In genomic region chr7:28694423-28694822, GRCm38 (mm10) we compare ENCODE assay signal across 10 mouse cellular contexts. TPM values are rescaled to one million over a fixed set of nuclear protein-coding genes. Genes with fewer than 3 reads are reported as not detected.
DNase-seq lines count a peak whose midpoint lies in the region; ATAC-seq lines count a peak whose summit lies in the region.
"Had no signal": no experiment of that assay in that cellular context is flagged by ENCODE, and none has a peak within 500 bp of the region (broad histone marks: within the 10 kb centered on the region; RNA-seq: fewer than 3 reads in every experiment).

No protein-coding gene starts in this region.

- no peaks in the 10 kb centered on the region for H3K9me3 ChIP-seq in heart, embryonic 11.5 days (replicated peaks; ENCODE audit: control insufficient read depth, low read length)
- no peaks in the 10 kb centered on the region for H3K9me3 ChIP-seq in liver, embryonic 11.5 days (ENCODE audit: control insufficient read depth, low read length)

- DNase-seq in heart, postnatal 4 days = no peak
- peak; percentile 35 for DNase-seq in urinary bladder, postnatal 25 days (ENCODE audit: low spot score)
- DNase-seq in urinary bladder, postnatal 10 days (ENCODE audit: low spot score) = no peak
- no peak for DNase-seq in liver, embryonic 11.5 days (ENCODE audit: low spot score)
- DNase-seq in gastrocnemius, postnatal 36 days = no peak
- no peak for DNase-seq in B cell, adult 2 months
- no peak for DNase-seq in layer of hippocampus, postnatal 36 days

- H3K4me1 ChIP-seq in heart, embryonic 11.5 days (ENCODE audit: control insufficient read depth, insufficient read depth, low read length) = no peaks in the 10 kb centered on the region
- H3K4me1 ChIP-seq in liver, embryonic 11.5 days (replicated peaks; ENCODE audit: control insufficient read depth, insufficient read depth, low read length) = peaks cover 3% of the 10 kb centered on the region; the same call in 1 of the 2 replicates

- no peak for ATAC-seq in heart, embryonic 11.5 days (replicated peaks; ENCODE audit: insufficient number of reproducible peaks, low FRiP score, low TSS enrichment)
- ATAC-seq in liver, embryonic 11.5 days (replicated peaks; ENCODE audit: low FRiP score) = no peak

- WGBS in heart, embryonic 11.5 days (ENCODE audit: insufficient replicate concordance) = 7% methylated on average over 14 of the region's 14 CpGs
- WGBS in liver, embryonic 11.5 days = 8% methylated on average over 14 of the region's 14 CpGs

- peak overlapping the region; percentile 84 for H3K4me2 ChIP-seq in heart, embryonic 11.5 days
- peak overlapping the region; percentile 34 for H3K4me2 ChIP-seq in liver, embryonic 11.5 days

- H3K4me3 ChIP-seq in heart, embryonic 11.5 days (ENCODE audit: low read depth, low read length) = no peak overlapping the region
- no peak overlapping the region for H3K4me3 ChIP-seq in liver, embryonic 11.5 days (ENCODE audit: low read depth, low read length)

- intact Hi-C loops in gastrocnemius, postnatal 36 days (cut with DNase I) = no loop called here

- no peak overlapping the region for H3K27ac ChIP-seq in heart, embryonic 11.5 days (ENCODE audit: low read depth, low read length)
- no peak overlapping the region for H3K27ac ChIP-seq in liver, embryonic 11.5 days (ENCODE audit: low read depth, low read length)

- no peaks in the 10 kb centered on the region for H3K36me3 ChIP-seq in heart, embryonic 11.5 days (ENCODE audit: control insufficient read depth, insufficient read depth, low read length)
- no peaks in the 10 kb centered on the region; the same call in 1 of the 2 replicates for H3K36me3 ChIP-seq in liver, embryonic 11.5 days (ENCODE audit: control insufficient read depth, insufficient read depth, low read length)
- H3K36me3 ChIP-seq: G1E had no signal

- peaks cover 12% of the 10 kb centered on the region for H3K27me3 ChIP-seq in heart, embryonic 11.5 days (ENCODE audit: control insufficient read depth, insufficient read depth, low read length)
- peaks cover 31% of the 10 kb centered on the region for H3K27me3 ChIP-seq in liver, embryonic 11.5 days (replicated peaks; ENCODE audit: control insufficient read depth, insufficient read depth, low read length)

- no peak overlapping the region for H3K9ac ChIP-seq in heart, embryonic 11.5 days (ENCODE audit: low read depth, low read length)
- no peak overlapping the region for H3K9ac ChIP-seq in liver, embryonic 11.5 days (ENCODE audit: low read depth, low read length)

RNA-seq across cellular contexts. Expression of gene Fbxo27, which starts 1.8 kb away (rescaled TPM):
- polyA plus RNA-seq in heart, embryonic 11.5 days (2014; fragmentation: Nextera tagmentation; extraction: Ambion mirVana) = 3.3 and 5.1 TPM in 2 replicates
- total RNA-seq in heart, postnatal 4 days (2021) = 1 to 10 TPM; 2.2 TPM
- polyA plus RNA-seq in liver, embryonic 11.5 days (2014; fragmentation: Nextera tagmentation; extraction: Ambion mirVana) = 1.4 and 1.7 TPM in 2 replicates
- under 1 TPM; 0.59 to 0.69 TPM for total RNA-seq in gastrocnemius, postnatal 36 days (2021)
- 10 to 100 TPM; 16.8 to 20.1 TPM for total RNA-seq in layer of hippocampus, postnatal 36 days (2021)
- total RNA-seq: G1E; liver, adult 2 months had no signal
- polyA plus RNA-seq: G1E had no signal

RNA-seq across cellular contexts. Expression of gene Fbxo17, which starts 22.2 kb away (rescaled TPM):
- polyA plus RNA-seq in heart, embryonic 11.5 days (2014; fragmentation: Nextera tagmentation; extraction: Ambion mirVana) = 12.0 and 12.7 TPM in 2 replicates
- 1 to 10 TPM; 2.6 to 4.2 TPM for total RNA-seq in heart, postnatal 4 days (2021)
- polyA plus RNA-seq in liver, embryonic 11.5 days (2014; fragmentation: Nextera tagmentation; extraction: Ambion mirVana) = 3.1 and 3.7 TPM in 2 replicates
- total RNA-seq in gastrocnemius, postnatal 36 days (2021) = 1 to 10 TPM; 3.9 to 5.4 TPM
- total RNA-seq in layer of hippocampus, postnatal 36 days (2021) = 1 to 10 TPM in 1 of 2 experiments, under 1 TPM in 1; 0.92 to 1.3 TPM
- polyA plus RNA-seq: G1E had no signal

RNA-seq across cellular contexts. Expression of gene Mrps12, which starts 47.2 kb away (rescaled TPM):
- 133 and 134 TPM in 2 replicates for polyA plus RNA-seq in heart, embryonic 11.5 days (2014; fragmentation: Nextera tagmentation; extraction: Ambion mirVana)
- total RNA-seq in heart, postnatal 4 days (2021) = 10 to 100 TPM; 44.5 to 45.9 TPM
- 172 and 180 TPM in 2 replicates for polyA plus RNA-seq in liver, embryonic 11.5 days (2014; fragmentation: Nextera tagmentation; extraction: Ambion mirVana)
- total RNA-seq in gastrocnemius, postnatal 36 days (2021) = 10 to 100 TPM; 33.5 to 34.6 TPM
- total RNA-seq in layer of hippocampus, postnatal 36 days (2021) = 10 to 100 TPM; 55.7 to 56.6 TPM

RNA-seq across cellular contexts. Expression of gene Sars2, which starts 47.4 kb away (rescaled TPM):
- polyA plus RNA-seq in heart, embryonic 11.5 days (2014; fragmentation: Nextera tagmentation; extraction: Ambion mirVana) = 20.9 and 21.2 TPM in 2 replicates
- 10 to 100 TPM; 19.3 to 19.9 TPM for total RNA-seq in heart, postnatal 4 days (2021)
- 31.3 and 35.3 TPM in 2 replicates for polyA plus RNA-seq in liver, embryonic 11.5 days (2014; fragmentation: Nextera tagmentation; extraction: Ambion mirVana)
- 10 to 100 TPM; 14.6 to 16.0 TPM for total RNA-seq in gastrocnemius, postnatal 36 days (2021)
- total RNA-seq in layer of hippocampus, postnatal 36 days (2021) = 10 to 100 TPM in 1 of 2 experiments, 1 to 10 TPM in 1; 9.9 to 11.6 TPM

Comparison
In these comparisons a context has a peak if more than half of its experiments do, and no peak if none do; other contexts are left out.
1. RNA of gene Fbxo27, which starts 1.8 kb away (total RNA-seq): 16.8 to 20.1 TPM in layer of hippocampus, postnatal 36 days; 2.2 TPM in heart, postnatal 4 days and 0.59 to 0.69 TPM in gastrocnemius, postnatal 36 days; every median in the first group is over 4 times any median in the second.